Mouse (Mus musculus) lung, postnatal 0 days (tissue): ENCODE data around the gene Podxl2.

Experiments
- CTCF ChIP-seq: IDR thresholded peaks from 2 replicates; pipeline ENCODE4 v1.5.1; 2016; ENCODE audit warnings: antibody characterized with exemption, mild to moderate bottlenecking
- EP300 ChIP-seq: IDR thresholded peaks from 2 replicates; pipeline ENCODE4 v1.6.1; 2016; ENCODE audit warnings: antibody characterized with exemption, mild to moderate bottlenecking, control low read depth

DNA sequence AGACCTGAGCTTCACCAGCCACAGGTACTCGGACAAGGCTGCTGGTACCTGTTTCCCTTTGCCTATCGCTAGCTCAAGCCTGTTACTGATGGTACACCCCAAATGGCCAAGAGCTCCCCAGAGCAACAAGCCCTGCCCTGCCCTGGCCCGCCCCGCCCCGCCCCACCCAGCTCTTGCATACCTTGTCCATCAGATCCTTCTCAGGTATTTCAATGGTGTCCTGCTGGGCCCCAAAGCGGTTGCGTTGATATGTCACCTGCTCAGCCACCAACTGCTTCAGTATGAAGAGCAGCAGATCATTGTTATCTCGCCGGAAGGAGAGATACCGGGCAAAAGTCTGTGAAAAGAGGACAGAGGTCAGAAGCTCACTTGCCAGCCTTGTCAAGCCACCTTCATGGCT is 9.4 kb upstream of the Podxl2 start:
- TF ChIP-seq CTCF (no peak), EP300 (no peak)
